Mouse (Mus musculus): ENCODE measurements around the gene Axl.
A peak's percentile ranks its signal among the peaks of the same experiment; 100 is the strongest.

Axl gene

GRCm38 (mm10) chr7:25788220-25789128 lies at the start of gene Axl:
Gene Axl (minus strand): TSS chr7:25788705.
- peak; percentile 81 to 85 for DNase-seq (ENCODE audit: low spot score in 2 of 2)

DNA sequence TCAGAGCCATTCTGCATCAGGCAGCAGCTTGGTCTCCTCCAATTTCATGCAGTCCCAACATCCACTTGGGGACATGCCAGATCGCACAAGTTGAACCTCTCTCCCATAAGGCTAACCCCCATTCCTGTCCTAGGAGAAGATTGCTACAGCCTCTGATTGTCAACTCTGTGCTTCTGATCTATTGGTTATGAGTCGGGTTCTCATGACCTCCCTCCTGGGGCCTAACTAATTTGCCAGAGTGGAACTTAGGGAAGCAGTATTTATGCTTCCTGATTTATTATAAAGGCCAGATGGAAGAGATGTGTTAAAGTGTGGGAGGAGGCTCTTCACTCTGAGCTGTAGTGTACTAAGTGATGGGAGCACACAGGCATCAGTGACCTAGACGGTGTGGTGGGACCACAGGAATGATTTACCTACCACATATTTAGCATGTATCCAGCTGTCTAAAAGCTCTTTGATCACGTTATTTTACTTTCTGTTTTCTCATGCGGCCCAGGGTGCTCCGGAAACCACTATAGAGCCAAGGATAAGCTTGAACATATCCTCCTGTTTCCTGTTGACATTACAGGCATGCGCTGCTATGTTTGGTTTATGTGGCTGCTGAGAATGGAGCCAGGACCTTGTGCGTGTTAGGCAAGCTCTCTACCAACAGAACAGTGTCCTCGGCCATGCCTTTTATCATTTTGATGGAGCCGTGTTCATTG lies 46.8 kb upstream of the Axl start:
- DNase-seq (ENCODE audit: low spot score in 2 of 2) = no peak

GRCm38 (mm10) chr7:25831557-25832530 lies 43.3 kb upstream of the Axl start:
- DNase-seq (ENCODE audit: low spot score in 2 of 2) = no peak

GRCm38 (mm10) chr7:25830251-25830650 lies 41.7 kb upstream of the Axl start:
- no peak for DNase-seq (ENCODE audit: low spot score in 2 of 2)

- no peak for DNase-seq (ENCODE audit: low spot score in 2 of 2)
Measured at GRCm38 (mm10) chr7:25827199-25827598, 38.7 kb upstream of the Axl start.

- DNase-seq (ENCODE audit: low spot score in 2 of 2) = no peak
Measured at GRCm38 (mm10) chr7:25826029-25826428, 37.5 kb upstream of the Axl start.

- DNase-seq (ENCODE audit: low spot score in 2 of 2) = no peak
Measured at GRCm38 (mm10) chr7:25825043-25825442, 36.5 kb upstream of the Axl start.

GRCm38 (mm10) chr7:25816241-25816919 lies 27.9 kb upstream of the Axl start, which contains the start of gene Cyp2s1:
Gene Cyp2s1 (minus strand): TSS chr7:25816913.
- peak in 1 of 2 experiments; percentile 42 for DNase-seq (ENCODE audit: low spot score in 2 of 2)

- no peak for DNase-seq (ENCODE audit: low spot score in 2 of 2)
Measured at GRCm38 (mm10) chr7:25815571-25815970, 27.1 kb upstream of the Axl start.

DNA sequence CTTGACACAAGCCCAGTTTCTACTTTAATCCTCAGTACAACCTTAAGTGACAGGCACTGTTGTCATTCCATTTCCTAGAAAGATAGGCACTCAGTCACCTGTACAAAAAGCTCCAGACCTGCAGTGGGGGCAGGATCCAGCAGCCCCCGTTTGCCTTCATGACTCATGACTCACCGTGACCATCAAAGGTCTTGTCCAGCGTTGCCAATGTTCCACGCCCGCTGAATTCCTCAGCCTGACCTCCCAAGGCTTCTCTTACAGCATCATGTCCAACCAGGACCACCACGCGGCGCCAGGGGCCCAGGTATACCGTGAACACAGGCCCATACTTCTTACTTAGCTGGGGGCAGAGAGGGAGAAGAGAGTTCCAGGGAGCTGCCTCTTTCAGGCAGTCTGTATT lies 26.2 kb upstream of the Axl start:
- DNase-seq (ENCODE audit: low spot score in 2 of 2) = no peak

DNA sequence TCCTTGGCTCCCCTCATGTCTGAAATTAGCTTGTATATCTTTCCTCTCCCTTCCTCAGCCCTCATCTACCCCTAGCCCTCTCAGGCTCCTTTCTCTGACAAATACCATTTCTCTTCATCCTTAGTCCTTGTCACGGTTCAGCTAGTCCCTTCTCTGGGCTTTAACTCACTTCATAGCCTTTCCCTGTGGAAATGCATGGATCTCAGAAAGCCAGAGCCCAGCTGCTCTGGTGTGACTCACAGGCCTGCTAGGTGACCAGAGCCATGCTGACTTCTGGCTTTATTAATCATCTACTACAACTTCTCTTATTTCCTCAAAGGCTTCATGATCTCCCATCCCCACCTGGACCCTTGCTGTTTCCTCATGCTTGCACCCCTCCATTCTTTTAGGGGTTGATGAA lies 23.7 kb upstream of the Axl start:
- DNase-seq (ENCODE audit: low spot score in 2 of 2) = no peak

DNA sequence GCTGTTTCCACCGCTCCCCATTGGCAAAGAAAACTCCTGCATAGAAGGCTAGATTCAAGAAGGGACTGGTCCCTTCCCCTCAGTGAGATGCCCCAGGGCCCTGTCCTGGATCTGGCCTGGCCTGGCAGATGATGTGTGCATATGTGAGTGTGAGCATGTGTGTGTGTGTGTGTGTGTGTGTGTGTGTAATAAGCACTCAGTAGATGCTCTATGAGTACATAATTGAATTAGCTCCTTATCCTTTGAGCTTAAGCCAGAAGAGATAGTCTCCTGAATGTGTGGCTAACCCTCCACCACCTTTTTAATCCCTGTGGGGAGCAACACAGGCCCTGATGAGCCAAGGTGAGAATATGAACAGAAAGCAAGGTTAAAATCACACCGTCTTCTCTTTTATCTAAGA lies 23.2 kb upstream of the Axl start:
- no peak for DNase-seq (ENCODE audit: low spot score in 2 of 2)

- DNase-seq (ENCODE audit: low spot score in 2 of 2) = peak; percentile 75 to 86
Measured at GRCm38 (mm10) chr7:25805631-25806343, 17.3 kb upstream of the Axl start.

GRCm38 (mm10) chr7:25804792-25805191 lies 16.3 kb upstream of the Axl start:
- DNase-seq (ENCODE audit: low spot score in 2 of 2) = no peak

DNA sequence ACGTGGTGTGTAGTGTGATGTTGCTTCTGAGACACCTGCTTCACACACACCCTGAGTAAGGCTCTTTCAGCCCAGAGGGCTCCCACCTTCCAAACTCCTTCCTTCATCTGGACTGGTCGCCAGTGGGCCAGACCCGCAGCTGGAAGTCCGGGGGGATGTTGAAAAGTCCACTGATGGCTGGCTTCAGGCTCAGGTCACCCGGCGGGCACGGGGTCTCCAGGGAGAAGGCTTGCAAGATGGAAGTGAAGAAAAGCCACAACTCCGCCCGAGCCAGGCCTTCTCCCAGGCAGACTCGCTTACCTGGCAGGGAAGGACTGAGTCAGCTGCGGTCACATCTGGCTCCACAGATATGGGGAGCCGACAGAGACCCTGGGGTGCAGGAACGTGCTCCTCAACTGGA lies 15.0 kb upstream of the Axl start:
- no peak for DNase-seq (ENCODE audit: low spot score in 2 of 2)

GRCm38 (mm10) chr7:25802241-25803125 lies 14.0 kb upstream of the Axl start:
- peak; percentile 88 to 89 for DNase-seq (ENCODE audit: low spot score in 2 of 2)

DNA sequence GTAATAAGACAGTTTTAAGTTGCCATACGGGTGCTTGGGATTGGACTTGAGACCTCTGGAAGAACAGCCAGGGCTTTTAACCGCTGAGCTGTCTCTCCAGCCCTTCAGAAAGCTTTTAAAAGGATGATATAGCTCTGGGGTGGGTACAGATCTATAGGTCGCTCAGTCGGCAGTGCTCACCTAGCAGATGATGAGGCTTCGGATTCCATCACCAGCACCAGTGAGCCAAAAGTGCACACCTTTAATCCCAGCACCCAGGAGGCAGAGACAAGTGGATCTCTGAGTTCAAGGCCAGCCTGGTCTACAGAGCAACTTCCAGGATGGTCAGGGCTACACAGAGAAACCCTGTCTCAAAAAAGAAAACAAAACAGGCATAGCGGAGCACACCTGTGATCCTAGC lies 12.5 kb upstream of the Axl start:
- no peak for DNase-seq (ENCODE audit: low spot score in 2 of 2)

DNA sequence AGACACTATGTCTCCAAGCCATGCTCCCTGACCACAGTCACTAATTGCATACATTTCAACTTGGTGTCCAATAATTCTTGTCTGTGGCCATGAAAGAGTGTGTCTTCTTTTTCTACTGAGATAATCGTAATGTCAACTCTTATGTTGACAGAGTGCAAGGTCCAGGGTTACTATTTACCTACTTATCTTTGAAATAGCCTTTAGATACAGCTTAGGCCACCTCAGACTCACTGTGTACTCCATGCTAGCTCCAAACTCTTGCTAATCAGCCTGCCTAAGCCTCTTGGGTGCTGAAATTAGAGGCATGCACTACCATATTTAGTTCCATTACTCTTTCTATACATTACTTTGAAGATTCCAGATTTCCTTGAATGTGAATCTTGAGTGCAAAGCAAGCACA lies 10.9 kb upstream of the Axl start:
- no peak for DNase-seq (ENCODE audit: low spot score in 2 of 2)

DNA sequence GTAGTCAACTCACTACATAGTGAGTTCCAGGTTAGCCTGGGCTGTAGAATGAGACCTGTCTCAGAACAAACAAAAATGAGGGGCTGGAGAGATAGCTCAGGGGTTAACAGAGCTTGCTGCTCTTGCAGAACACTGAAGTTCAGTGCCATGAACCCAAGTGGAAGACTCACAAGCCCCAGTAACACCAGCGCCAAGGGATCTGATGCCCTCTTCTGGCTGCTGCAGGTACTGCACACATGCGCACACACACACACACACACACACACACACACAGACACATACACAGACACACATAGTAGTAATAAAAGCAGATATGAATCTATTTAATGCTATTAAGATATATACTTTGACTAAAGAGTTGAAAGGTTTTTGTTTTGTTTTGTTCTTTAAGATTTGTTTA lies 10.0 kb upstream of the Axl start:
- no peak for DNase-seq (ENCODE audit: low spot score in 2 of 2)

GRCm38 (mm10) chr7:25794775-25795174 lies 6.3 kb upstream of the Axl start:
- no peak for DNase-seq (ENCODE audit: low spot score in 2 of 2)
